Mouse (Mus musculus) activated CD4-positive, CD25-positive, alpha-beta regulatory T cell, adult 4 months (primary cell): Measurements from ENCODE around the gene Nav2. TPM values are rescaled to one million over a fixed set of nuclear protein-coding genes. Genes with fewer than 3 reads are reported as not detected.

Experiments used
- ATAC-seq: one replicate; pipeline ENCODE4 v1.8.0; 2017
- polyA plus RNA-seq, 2 experiments: library from polyadenylated mRNA; unstranded; fragments of 100-300 nt; shearing (Covaris generic); gene quantifications; one replicate each; pipeline ENCODE4 v1.2.1; 2017

Nav2 gene
- polyA plus RNA-seq, 2 experiments from 2014 or later: 14.2 to 16.6 TPM

DNA sequence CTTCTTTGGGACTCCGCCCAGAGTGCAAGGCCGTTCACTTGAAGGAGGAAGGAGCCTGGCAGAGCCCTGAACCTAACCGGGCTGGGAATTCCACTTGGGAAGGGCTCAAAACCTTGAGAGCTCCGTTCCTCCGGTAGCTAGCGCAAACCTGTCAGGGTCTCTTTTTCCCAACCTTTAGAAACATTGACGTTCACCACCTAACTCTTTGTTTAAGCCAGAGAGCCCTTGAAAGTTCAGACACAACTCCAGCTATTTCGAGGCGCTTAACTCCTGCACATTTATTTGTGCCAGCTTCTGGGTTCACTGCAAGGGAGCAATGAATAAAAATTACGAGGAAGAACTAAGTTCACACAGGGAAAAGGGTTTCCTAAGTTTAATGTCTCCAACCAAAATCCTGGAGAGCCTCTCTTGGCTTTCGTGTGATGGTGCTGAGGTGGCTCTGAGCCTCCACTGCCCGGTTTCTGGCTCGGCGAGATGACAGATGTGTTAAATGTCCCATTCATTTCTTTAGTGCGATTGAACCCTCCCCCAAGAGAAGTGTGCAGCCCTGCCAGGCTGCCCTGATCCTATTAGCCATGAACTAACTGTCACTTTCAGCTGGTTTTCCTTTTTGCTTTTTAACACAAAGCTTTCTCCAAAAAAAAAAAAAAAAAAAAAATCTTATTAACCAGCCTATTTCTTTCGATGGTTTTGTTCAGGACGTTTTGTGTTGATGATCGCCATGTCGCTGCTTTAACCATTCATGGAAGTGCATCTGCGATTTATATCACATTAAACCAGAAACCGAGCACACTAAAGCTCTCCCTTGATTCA lies 729.5 kb downstream of the Nav2 start:
- ATAC-seq: no peak

DNA sequence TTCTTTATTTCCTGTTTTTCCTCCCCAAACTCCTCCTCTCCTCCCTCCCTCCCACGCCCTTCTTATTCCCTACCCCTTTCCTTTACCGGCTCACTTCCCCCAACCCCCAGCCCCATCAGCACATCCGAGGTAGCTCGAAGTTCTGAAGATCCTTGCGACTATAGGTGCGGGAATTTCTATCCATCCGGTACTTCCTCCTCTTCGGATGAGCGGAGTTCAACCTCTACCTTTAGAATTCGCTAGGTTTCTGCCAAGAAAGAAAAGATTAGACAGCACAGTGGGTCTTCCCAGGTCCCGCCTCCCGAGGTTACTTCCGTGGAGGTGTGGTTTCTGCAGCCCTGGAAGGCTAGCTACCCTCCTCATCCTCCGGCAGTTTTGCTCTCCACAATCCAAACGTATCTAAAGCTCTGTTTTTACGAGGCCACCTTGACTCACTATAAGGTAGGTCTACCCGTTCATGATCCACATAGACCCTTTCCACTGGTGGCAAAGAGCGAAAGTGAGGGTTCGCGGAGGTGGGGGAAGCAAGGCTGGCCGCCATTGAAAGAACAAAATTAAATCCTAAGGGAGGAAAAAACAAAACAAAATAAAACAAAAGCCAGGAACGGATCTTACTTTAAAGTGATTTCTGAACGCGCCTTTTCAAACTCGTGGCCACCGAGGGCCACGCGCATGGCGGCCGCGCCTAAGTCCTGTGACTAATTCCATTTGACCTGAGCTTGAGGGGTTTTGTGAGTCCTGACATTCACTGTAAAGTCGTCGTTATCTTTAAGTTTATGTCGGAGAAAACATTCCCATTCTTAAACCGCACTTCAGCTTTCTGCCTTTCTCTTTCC lies 730.6 kb downstream of the Nav2 start:
- ATAC-seq: no peak

DNA sequence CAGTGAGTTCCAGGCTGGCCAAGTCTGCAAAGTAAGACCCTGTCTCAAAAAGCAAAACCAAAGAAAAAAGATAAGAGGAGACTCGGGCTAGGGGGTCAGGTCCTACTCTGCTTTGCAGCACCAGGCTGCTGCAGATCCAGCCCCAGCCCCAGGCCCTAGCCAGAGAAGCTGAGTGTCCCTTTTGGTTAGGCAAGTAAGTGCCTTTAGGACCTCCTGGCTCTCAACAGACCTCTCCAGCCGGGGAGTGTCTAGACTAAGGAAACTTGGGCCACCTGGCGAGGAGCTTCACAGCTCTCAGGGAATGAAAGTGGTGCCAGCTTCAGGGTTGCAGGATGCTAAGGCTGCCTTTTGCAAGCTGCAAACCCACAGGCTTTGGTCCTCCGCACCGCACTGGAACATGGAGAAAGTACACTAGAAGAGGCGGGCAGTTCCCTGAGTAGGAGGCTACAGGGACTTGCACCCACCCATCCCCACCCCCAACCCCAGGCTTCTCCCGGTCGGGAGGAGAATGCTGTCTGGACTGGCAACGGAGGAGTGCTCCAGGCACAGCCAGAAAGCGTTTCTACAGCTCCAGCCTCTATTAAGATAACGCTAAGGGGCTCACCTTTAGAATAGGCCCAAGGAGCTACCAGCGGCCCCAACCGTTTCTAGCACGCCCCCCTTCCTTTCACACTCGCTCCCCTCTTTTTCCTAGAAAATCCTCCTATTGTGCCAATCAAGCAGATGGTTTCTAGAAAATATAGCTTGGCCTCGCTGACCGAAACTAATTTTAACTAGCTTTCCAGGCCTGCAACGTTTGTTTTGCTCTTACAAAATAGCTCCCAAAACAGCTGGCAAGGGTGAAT lies 731.6 kb downstream of the Nav2 start:
- ATAC-seq: no peak

- no peak for ATAC-seq
Observed at GRCm38 (mm10) chr7:49640709-49641305, 732.3 kb downstream of the Nav2 start.

Other genes with a start within 250 kb of the Nav2 start
- 10 to 100 TPM; 19.0 to 25.9 TPM for gene Zdhhc13, start 119.7 kb upstream of the Nav2 start, polyA plus RNA-seq
- gene Csrp3, start 60.7 kb upstream of the Nav2 start, polyA plus RNA-seq: not detected
- 1 to 10 TPM; 3.2 to 7.5 TPM for gene E2f8, start 27.1 kb upstream of the Nav2 start, polyA plus RNA-seq